Mouse (Mus musculus) intestine, postnatal 0 days (tissue): ENCODE results near the gene Slc38a1. TPM values are rescaled to one million over a fixed set of nuclear protein-coding genes. Genes with fewer than 3 reads are reported as not detected.

Experiments used
- ATAC-seq: fragments of 200-750 bp; cut with Nextera tagmentation; 2 replicates; pipeline ENCODE4 v1.8.0; 2017; ENCODE audit warnings: mild to moderate bottlenecking, moderate TSS enrichment, moderate library complexity
- H3K27ac ChIP-seq: fragments of 300-500 bp; sonication (generic); 2 replicates; pipeline ENCODE4 v1.5.1; 2014; ENCODE audit warnings: mild to moderate bottlenecking, low read depth, low read length, moderate library complexity
- H3K27me3 ChIP-seq: fragments of 300-500 bp; sonication (generic); replicated peaks from 2 replicates; pipeline ENCODE4 v1.6.1; 2014; ENCODE audit warnings: low read length, mixed read lengths; ENCODE audit not compliant: control insufficient read depth, insufficient read depth
- H3K36me3 ChIP-seq: fragments of 300-500 bp; sonication (generic); 2 replicates; pipeline ENCODE4 v1.6.1; 2014; ENCODE audit warnings: mild to moderate bottlenecking, moderate library complexity; ENCODE audit not compliant: control insufficient read depth, insufficient read depth
- H3K4me1 ChIP-seq: fragments of 300-500 bp; sonication (generic); replicated peaks from 2 replicates; pipeline ENCODE4 v1.6.1; 2014; ENCODE audit warnings: antibody characterized with exemption, low read length, mixed read lengths; ENCODE audit not compliant: control insufficient read depth, insufficient read depth
- H3K4me2 ChIP-seq: fragments of 300-500 bp; sonication (generic); replicated peaks from 2 replicates; pipeline ENCODE4 v1.6.1; 2014; ENCODE audit warnings: low read depth, mild to moderate bottlenecking, moderate library complexity
- H3K4me3 ChIP-seq: fragments of 300-500 bp; sonication (generic); 2 replicates; pipeline ENCODE4 v1.5.1; 2014; ENCODE audit warnings: low read depth, low read length
- H3K9ac ChIP-seq: fragments of 300-500 bp; sonication (generic); 2 replicates; pipeline ENCODE4 v1.6.1; 2014; ENCODE audit warnings: mild to moderate bottlenecking, low read depth, low read length
- H3K9me3 ChIP-seq: fragments of 300-500 bp; sonication (generic); 2 replicates; pipeline ENCODE4 v1.6.1; 2016; ENCODE audit warnings: mixed run types; ENCODE audit not compliant: control insufficient read depth
- CTCF ChIP-seq: sonication (generic); IDR thresholded peaks from 2 replicates; pipeline ENCODE4 v1.5.1; 2016; ENCODE audit warnings: low read depth, mild to moderate bottlenecking, control low read depth, antibody characterized with exemption, moderate library complexity
- WGBS: fragments of 180-500 bp; shearing (Covaris S2); extraction: QIAGEN DNeasy Blood & Tissue Kit; methylation state at CpG from one replicate; pipeline ENCODE4 v1.1.7; 2014; 5-methylcytosine and 5-hydroxymethylcytosine counted together
- polyA plus RNA-seq: library from polyadenylated mRNA; unstranded; fragments of >200 nt; fragmentation: Nextera tagmentation; extraction: Ambion mirVana; gene quantifications from 2 replicates; pipeline ENCODE4 v1.2.1, GENCODE M21; 2015

Slc38a1 gene
- polyA plus RNA-seq, 1 experiment from 2014 or later: 79.8 TPM

- H3K9me3 ChIP-seq: no peaks in the 10 kb centered on the region
- 0 out of 2 replicates have a peak overlapping the region, but pooled peaks have one; percentile 1 for H3K27ac ChIP-seq
- H3K36me3 ChIP-seq: peaks cover 34% of the 10 kb centered on the region
- H3K4me1 ChIP-seq: no peaks in the 10 kb centered on the region; the same call in 1 of the 2 replicates
- H3K27me3 ChIP-seq: no peaks in the 10 kb centered on the region
- H3K4me2 ChIP-seq: no peak overlapping the region
- no peak overlapping the region for H3K4me3 ChIP-seq
- H3K9ac ChIP-seq: no peak overlapping the region
- TF ChIP-seq CTCF: no peak
- peak; percentile 32; the same call in 1 of the 2 replicates for ATAC-seq
- 52% methylated on average over 10 of the region's 10 CpGs for WGBS
These were observed 50.8 kb downstream of the Slc38a1 start for GRCm38 (mm10) chr15:96591876-96592417.

GRCm38 (mm10) chr15:96588996-96589657 lies 53.6 kb downstream of the Slc38a1 start:
- Histone ChIP-seq H3K9ac (no peak overlapping the region), H3K4me2 (no peak overlapping the region), H3K27ac (0 out of 2 replicates have a peak overlapping the region, but pooled peaks have one; percentile 16), H3K36me3 (peaks cover 55% of the 10 kb centered on the region), H3K4me1 (no peaks in the 10 kb centered on the region; the same call in 1 of the 2 replicates), H3K4me3 (no peak overlapping the region), H3K9me3 (no peaks in the 10 kb centered on the region), H3K27me3 (no peaks in the 10 kb centered on the region)
- no peak for TF ChIP-seq CTCF
- no peak for ATAC-seq
- 77% methylated on average over 9 of the region's 9 CpGs for WGBS

- no peak for TF ChIP-seq CTCF
- Histone ChIP-seq H3K27me3 (no peaks in the 10 kb centered on the region), H3K9ac (no peak overlapping the region), H3K27ac (no peak overlapping the region), H3K4me2 (no peak overlapping the region), H3K9me3 (no peaks in the 10 kb centered on the region), H3K4me3 (no peak overlapping the region), H3K36me3 (peaks cover 65% of the 10 kb centered on the region), H3K4me1 (no peaks in the 10 kb centered on the region; the same call in 1 of the 2 replicates)
- WGBS: 72% methylated on average over 8 of the region's 8 CpGs
- ATAC-seq: no peak
These were observed 54.7 kb downstream of the Slc38a1 start for GRCm38 (mm10) chr15:96587998-96588397.

GRCm38 (mm10) chr15:96583371-96584008 lies 59.2 kb downstream of the Slc38a1 start:
- no peak overlapping the region for H3K4me3 ChIP-seq
- no peak overlapping the region for H3K4me2 ChIP-seq
- no peaks in the 10 kb centered on the region for H3K4me1 ChIP-seq
- no peaks in the 10 kb centered on the region for H3K27me3 ChIP-seq
- no peak for TF ChIP-seq CTCF
- H3K27ac ChIP-seq: no peak overlapping the region
- no peaks in the 10 kb centered on the region for H3K9me3 ChIP-seq
- H3K9ac ChIP-seq: no peak overlapping the region
- WGBS: 89% methylated on average over 15 of the region's 15 CpGs
- ATAC-seq: no peak
- H3K36me3 ChIP-seq: peaks cover 59% of the 10 kb centered on the region

GRCm38 (mm10) chr15:96576998-96577397 lies 65.7 kb downstream of the Slc38a1 start:
- ATAC-seq: no peak
- no peaks in the 10 kb centered on the region for H3K4me1 ChIP-seq
- no peaks in the 10 kb centered on the region for H3K9me3 ChIP-seq
- no peak overlapping the region for H3K9ac ChIP-seq
- H3K27me3 ChIP-seq: no peaks in the 10 kb centered on the region
- 92% methylated on average over 5 of the region's 5 CpGs for WGBS
- peaks cover 45% of the 10 kb centered on the region for H3K36me3 ChIP-seq
- H3K4me2 ChIP-seq: no peak overlapping the region
- H3K4me3 ChIP-seq: no peak overlapping the region
- TF ChIP-seq CTCF: no peak
- no peak overlapping the region for H3K27ac ChIP-seq

GRCm38 (mm10) chr15:96568983-96569363 lies 73.7 kb downstream of the Slc38a1 start:
- TF ChIP-seq CTCF: peak; percentile 36
- Histone ChIP-seq H3K4me3 (no peak overlapping the region), H3K27ac (peak overlapping the region; percentile 87), H3K9me3 (no peaks in the 10 kb centered on the region), H3K4me1 (peaks cover 19% of the 10 kb centered on the region), H3K36me3 (no peaks in the 10 kb centered on the region; the same call in 1 of the 2 replicates), H3K9ac (no peak overlapping the region; the same call in 1 of the 2 replicates), H3K27me3 (no peaks in the 10 kb centered on the region), H3K4me2 (no peak overlapping the region)
- peak; percentile 62 for ATAC-seq
- WGBS: 18% methylated on average over 2 of the region's 2 CpGs
